Mouse (Mus musculus): ENCODE measurements around the gene Snorc. TPM values are rescaled to one million over a fixed set of nuclear protein-coding genes. Genes with fewer than 3 reads are reported as not detected.
"Not testable (repeated sequence)": the region's sequence is repeated elsewhere in the genome, so short reads cannot be mapped to it uniquely, and the experiment has no call there.

Gene Snorc
- not detected in 3 replicates for total RNA-seq (2017)

GRCm38 (mm10) chr1:87469971-87470370 lies at the start of gene Snorc:
TSS of gene Snorc (plus strand) at chr1:87470271.
- not testable (repeated sequence) for ATAC-seq (replicated peaks; ENCODE audit: insufficient number of reproducible peaks, low FRiP score, low TSS enrichment, poor library complexity, severe bottlenecking)

GRCm38 (mm10) chr1:87435125-87435524 lies 34.9 kb upstream of the Snorc start:
- no peak for ATAC-seq (replicated peaks; ENCODE audit: insufficient number of reproducible peaks, low FRiP score, low TSS enrichment, poor library complexity, severe bottlenecking)

GRCm38 (mm10) chr1:87436583-87436982 lies 33.5 kb upstream of the Snorc start:
- no peak for ATAC-seq (replicated peaks; ENCODE audit: insufficient number of reproducible peaks, low FRiP score, low TSS enrichment, poor library complexity, severe bottlenecking)

GRCm38 (mm10) chr1:87447183-87448104 lies 22.6 kb upstream of the Snorc start:
- ATAC-seq (replicated peaks; ENCODE audit: insufficient number of reproducible peaks, low FRiP score, low TSS enrichment, poor library complexity, severe bottlenecking): peak; percentile 66

- no peak for ATAC-seq (replicated peaks; ENCODE audit: insufficient number of reproducible peaks, low FRiP score, low TSS enrichment, poor library complexity, severe bottlenecking)
These were observed 20.6 kb upstream of the Snorc start for GRCm38 (mm10) chr1:87449432-87449831.

- no peak for ATAC-seq (replicated peaks; ENCODE audit: insufficient number of reproducible peaks, low FRiP score, low TSS enrichment, poor library complexity, severe bottlenecking)
These were observed 13.6 kb upstream of the Snorc start for GRCm38 (mm10) chr1:87456425-87456824.

- no peak for ATAC-seq (replicated peaks; ENCODE audit: insufficient number of reproducible peaks, low FRiP score, low TSS enrichment, poor library complexity, severe bottlenecking)
These were observed 12.0 kb upstream of the Snorc start for GRCm38 (mm10) chr1:87458045-87458444.

- ATAC-seq (replicated peaks; ENCODE audit: insufficient number of reproducible peaks, low FRiP score, low TSS enrichment, poor library complexity, severe bottlenecking): not testable (repeated sequence)
These were observed 10.2 kb upstream of the Snorc start for GRCm38 (mm10) chr1:87459856-87460255.

- no peak for ATAC-seq (replicated peaks; ENCODE audit: insufficient number of reproducible peaks, low FRiP score, low TSS enrichment, poor library complexity, severe bottlenecking)
These were observed 2.6 kb upstream of the Snorc start for GRCm38 (mm10) chr1:87467469-87467868.

- ATAC-seq (replicated peaks; ENCODE audit: insufficient number of reproducible peaks, low FRiP score, low TSS enrichment, poor library complexity, severe bottlenecking): no peak
These were observed 1.8 kb upstream of the Snorc start for GRCm38 (mm10) chr1:87468321-87468720.

GRCm38 (mm10) chr1:87471914-87472313 lies 1.8 kb downstream of the Snorc start:
- ATAC-seq (replicated peaks; ENCODE audit: insufficient number of reproducible peaks, low FRiP score, low TSS enrichment, poor library complexity, severe bottlenecking): no peak

- no peak for ATAC-seq (replicated peaks; ENCODE audit: insufficient number of reproducible peaks, low FRiP score, low TSS enrichment, poor library complexity, severe bottlenecking)
These were observed 2.5 kb downstream of the Snorc start for GRCm38 (mm10) chr1:87472576-87472975.

GRCm38 (mm10) chr1:87475076-87475895 lies 5.2 kb downstream of the Snorc start:
- ATAC-seq (replicated peaks; ENCODE audit: insufficient number of reproducible peaks, low FRiP score, low TSS enrichment, poor library complexity, severe bottlenecking): no peak

GRCm38 (mm10) chr1:87482546-87482945 lies 12.5 kb downstream of the Snorc start:
- ATAC-seq (replicated peaks; ENCODE audit: insufficient number of reproducible peaks, low FRiP score, low TSS enrichment, poor library complexity, severe bottlenecking): no peak

GRCm38 (mm10) chr1:87486386-87486785 lies 16.3 kb downstream of the Snorc start:
- ATAC-seq (replicated peaks; ENCODE audit: insufficient number of reproducible peaks, low FRiP score, low TSS enrichment, poor library complexity, severe bottlenecking): no peak

GRCm38 (mm10) chr1:87492285-87492684 lies 22.2 kb downstream of the Snorc start:
- ATAC-seq (replicated peaks; ENCODE audit: insufficient number of reproducible peaks, low FRiP score, low TSS enrichment, poor library complexity, severe bottlenecking): no peak

GRCm38 (mm10) chr1:87493542-87493941 lies 23.5 kb downstream of the Snorc start:
- ATAC-seq (replicated peaks; ENCODE audit: insufficient number of reproducible peaks, low FRiP score, low TSS enrichment, poor library complexity, severe bottlenecking): no peak

- ATAC-seq (replicated peaks; ENCODE audit: insufficient number of reproducible peaks, low FRiP score, low TSS enrichment, poor library complexity, severe bottlenecking): no peak
These were observed 35.5 kb downstream of the Snorc start for GRCm38 (mm10) chr1:87505524-87505923.

GRCm38 (mm10) chr1:87507857-87508256 lies 37.8 kb downstream of the Snorc start:
- ATAC-seq (replicated peaks; ENCODE audit: insufficient number of reproducible peaks, low FRiP score, low TSS enrichment, poor library complexity, severe bottlenecking): no peak

All from monocyte, adult 5-6 weeks (primary cell).